Mouse (Mus musculus) ES-Bruce4 (cell line): ENCODE data around the gene Tns2.

Experiments used
- CTCF ChIP-seq: IDR thresholded peaks from one replicate; pipeline ENCODE4 v1.8.1; 2011; ENCODE audit warnings: low read depth, low read length
- EP300 ChIP-seq: IDR thresholded peaks from 2 replicates; pipeline ENCODE4 v1.6.1; 2011; ENCODE audit warnings: low read depth, low read length; ENCODE audit not compliant: insufficient read depth
- POLR2A ChIP-seq: IDR thresholded peaks from one replicate; pipeline ENCODE4 v1.8.1; 2011; ENCODE audit warnings: low read length; ENCODE audit not compliant: insufficient read depth

DNA sequence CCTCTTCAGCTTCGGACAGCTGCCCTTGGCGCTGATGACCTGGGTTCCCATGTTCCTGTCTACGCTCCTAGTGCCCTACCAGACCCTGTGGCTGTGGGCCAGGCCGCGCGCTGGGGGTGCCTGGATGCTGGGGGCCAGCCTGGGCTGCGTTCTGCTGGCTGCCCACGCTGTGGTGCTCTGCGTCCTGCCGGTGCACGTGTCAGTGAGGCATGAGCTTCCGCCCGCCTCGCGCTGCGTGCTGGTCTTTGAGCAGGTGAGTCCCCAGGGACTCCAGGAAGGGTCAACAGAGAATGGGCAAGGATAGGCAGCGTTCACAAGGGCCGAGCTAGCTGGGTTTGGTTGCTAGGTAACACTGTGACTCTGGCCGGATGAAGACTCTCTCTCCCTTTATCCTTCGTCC lies 56.6 kb downstream of the Tns2 start:
- TF ChIP-seq CTCF: no peak
- no peak for TF ChIP-seq EP300
- no peak for TF ChIP-seq POLR2A
